Mouse (Mus musculus) urinary bladder, adult 2 months (tissue): ENCODE measurements around the gene Coa3. TPM values are rescaled to one million over a fixed set of nuclear protein-coding genes. Genes with fewer than 3 reads are reported as not detected.

Experiments
- polyA plus RNA-seq: library from polyadenylated mRNA; depleted of rRNA; stranded (reverse); fragments of >200 nt; gene quantifications from 2 replicates; pipeline ENCODE4 v1.2.3, GENCODE M21; 2012; rRNA removed

The Coa3 gene
- polyA plus RNA-seq, 1 experiment: 155 TPM

Other genes starting within 250 kb of the Coa3 start
- gene Naglu, start 209.1 kb downstream of the Coa3 start, polyA plus RNA-seq: 27.2 and 29.0 TPM in 2 replicates
- gene Hsd17b1, start 200.7 kb downstream of the Coa3 start, polyA plus RNA-seq: 0.56 and 0.57 TPM in 2 replicates
- 25.8 and 38.8 TPM in 2 replicates for gene Coasy, start 196.5 kb downstream of the Coa3 start, polyA plus RNA-seq
- gene Mlx, start 191.8 kb downstream of the Coa3 start, polyA plus RNA-seq: 34.1 and 38.0 TPM in 2 replicates
- 7.1 and 7.9 TPM in 2 replicates for gene Psmc3ip, start 183.7 kb downstream of the Coa3 start, polyA plus RNA-seq
- gene Retreg3, start 159.2 kb downstream of the Coa3 start, polyA plus RNA-seq: 66.2 and 67.3 TPM in 2 replicates
- 4.3 and 11.0 TPM in 2 replicates for gene Tubg1, start 159.2 kb downstream of the Coa3 start, polyA plus RNA-seq
- 3.3 and 5.0 TPM in 2 replicates for gene Tubg2, start 123.2 kb downstream of the Coa3 start, polyA plus RNA-seq
- 4.2 and 5.8 TPM in 2 replicates for gene Cntnap1, start 108.6 kb downstream of the Coa3 start, polyA plus RNA-seq
- 33.9 and 35.6 TPM in 2 replicates for gene Plekhh3, start 107.8 kb downstream of the Coa3 start, polyA plus RNA-seq
- 0.19 and 0.21 TPM in 2 replicates for gene Ccr10, start 103.7 kb downstream of the Coa3 start, polyA plus RNA-seq
- gene Ezh1, start 52.7 kb downstream of the Coa3 start, polyA plus RNA-seq: 45.0 and 45.7 TPM in 2 replicates
- gene Ramp2, start 33.1 kb downstream of the Coa3 start, polyA plus RNA-seq: 79.5 and 82.0 TPM in 2 replicates
- gene Vps25, start 25.4 kb downstream of the Coa3 start, polyA plus RNA-seq: 73.3 and 91.1 TPM in 2 replicates
- gene Wnk4, start 18.5 kb downstream of the Coa3 start, polyA plus RNA-seq: 7.4 and 10.6 TPM in 2 replicates
- gene Cntd1, start 102 bp downstream of the Coa3 start, polyA plus RNA-seq: 1.4 and 1.5 TPM in 2 replicates
- gene Becn1, start 23.2 kb upstream of the Coa3 start, polyA plus RNA-seq: 147 and 154 TPM in 2 replicates
- 60.6 and 68.7 TPM in 2 replicates for gene Psme3, start 37.1 kb upstream of the Coa3 start, polyA plus RNA-seq
- 3.8 and 4.8 TPM in 2 replicates for gene Aoc2, start 45.9 kb upstream of the Coa3 start, polyA plus RNA-seq
- 59.2 and 75.5 TPM in 2 replicates for gene Aoc3, start 51.5 kb upstream of the Coa3 start, polyA plus RNA-seq
- gene G6pc, start 88.4 kb upstream of the Coa3 start, polyA plus RNA-seq: not detected in 2 replicates
- 26.1 and 27.7 TPM in 2 replicates for gene Aarsd1, start 138.5 kb upstream of the Coa3 start, polyA plus RNA-seq
- gene Gm27029, start 145.7 kb upstream of the Coa3 start, polyA plus RNA-seq: 0.95 and 1.0 TPM in 2 replicates
- gene Rundc1, start 146.0 kb upstream of the Coa3 start, polyA plus RNA-seq: 22.1 and 22.9 TPM in 2 replicates
- 21.1 and 28.2 TPM in 2 replicates for gene Ptges3l, start 146.2 kb upstream of the Coa3 start, polyA plus RNA-seq
- 932 and 1,046 TPM in 2 replicates for gene Rpl27, start 163.2 kb upstream of the Coa3 start, polyA plus RNA-seq
- gene Ifi35, start 169.3 kb upstream of the Coa3 start, polyA plus RNA-seq: 66.6 and 79.9 TPM in 2 replicates
- gene Rnd2, start 185.9 kb upstream of the Coa3 start, polyA plus RNA-seq: 19.2 TPM in 2 replicates
- 172 and 197 TPM in 2 replicates for gene Vat1, start 187.1 kb upstream of the Coa3 start, polyA plus RNA-seq